Mouse (Mus musculus) layer of hippocampus, adult 11-12 months (tissue): ENCODE measurements at regions not wholly inside any gene's neighbourhood (a gene's known extent, or its start where the extent isn't known, plus 50 kb on each side); places are given as distances from the start of the nearest gene placed in this dataset.

ENCODE experiments used
- DNase-seq: peaks from one replicate; pipeline ENCODE4 v3.0.0; 2022; ENCODE audit warnings: low spot score

DNA sequence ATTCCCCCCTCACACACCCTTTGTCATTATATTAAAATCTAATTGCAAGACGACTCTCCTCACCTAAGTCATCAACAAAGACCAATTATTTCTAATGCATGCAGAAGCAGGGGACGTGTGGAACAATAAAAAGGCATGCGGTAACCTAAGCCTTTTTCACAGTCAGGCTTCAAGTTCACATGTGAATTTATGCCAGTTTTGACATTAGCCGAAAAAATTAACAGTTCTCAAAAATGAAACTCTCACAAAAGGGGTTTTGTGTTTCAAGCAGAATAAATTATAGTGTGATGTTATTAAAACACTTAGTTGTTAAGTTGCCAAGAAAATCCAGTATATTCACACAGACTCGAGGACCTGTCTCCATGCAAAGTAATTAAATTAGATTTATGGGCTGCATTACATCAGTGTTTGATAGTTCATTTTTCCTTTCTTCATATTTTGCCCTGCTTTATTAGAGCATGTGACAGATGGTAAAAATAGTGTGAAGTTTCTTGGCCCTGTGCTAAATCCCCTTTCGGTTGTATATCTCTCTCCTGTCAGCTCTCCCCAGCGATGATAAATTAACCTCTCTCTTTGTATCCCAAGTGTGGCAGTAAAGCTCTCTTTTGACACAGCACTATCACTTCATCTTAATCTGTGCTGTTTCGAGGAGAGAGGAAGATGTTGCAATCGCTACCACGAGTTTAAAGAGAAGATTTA is 287.5 kb upstream of the Zfp703 start:
- no peak for DNase-seq

GRCm38 (mm10) chr8:26690178-26690735 is 286.9 kb upstream of the Zfp703 start:
- DNase-seq: no peak

DNA sequence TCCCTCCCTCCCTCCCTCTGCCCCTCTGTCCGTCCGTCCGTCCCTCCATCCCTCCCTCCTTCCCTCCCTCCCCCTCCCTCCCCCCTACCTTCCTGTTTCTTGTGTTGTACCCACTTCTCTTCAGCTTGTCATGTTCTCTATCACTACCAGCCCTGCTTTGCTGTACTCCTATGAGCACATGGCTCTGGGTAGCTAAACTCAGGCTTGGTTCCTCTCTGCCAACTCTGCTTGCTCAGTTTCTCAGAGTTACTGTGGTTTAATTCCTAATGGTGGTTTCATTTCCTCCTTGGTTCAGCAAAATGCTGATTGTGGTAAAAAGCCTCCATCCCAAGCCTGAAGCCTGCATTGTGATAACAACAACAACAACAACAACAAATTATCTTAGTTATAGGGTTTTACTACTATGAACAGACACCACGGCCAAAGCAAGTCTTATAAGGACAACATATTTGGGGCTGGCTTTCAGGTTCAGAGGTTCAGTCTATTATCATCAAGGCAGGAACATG is 279.5 kb upstream of the Zfp703 start:
- peak; percentile 31 for DNase-seq

GRCm38 (mm10) chr8:26698580-26698979 is 278.5 kb upstream of the Zfp703 start:
- peak; percentile 52 for DNase-seq

DNA sequence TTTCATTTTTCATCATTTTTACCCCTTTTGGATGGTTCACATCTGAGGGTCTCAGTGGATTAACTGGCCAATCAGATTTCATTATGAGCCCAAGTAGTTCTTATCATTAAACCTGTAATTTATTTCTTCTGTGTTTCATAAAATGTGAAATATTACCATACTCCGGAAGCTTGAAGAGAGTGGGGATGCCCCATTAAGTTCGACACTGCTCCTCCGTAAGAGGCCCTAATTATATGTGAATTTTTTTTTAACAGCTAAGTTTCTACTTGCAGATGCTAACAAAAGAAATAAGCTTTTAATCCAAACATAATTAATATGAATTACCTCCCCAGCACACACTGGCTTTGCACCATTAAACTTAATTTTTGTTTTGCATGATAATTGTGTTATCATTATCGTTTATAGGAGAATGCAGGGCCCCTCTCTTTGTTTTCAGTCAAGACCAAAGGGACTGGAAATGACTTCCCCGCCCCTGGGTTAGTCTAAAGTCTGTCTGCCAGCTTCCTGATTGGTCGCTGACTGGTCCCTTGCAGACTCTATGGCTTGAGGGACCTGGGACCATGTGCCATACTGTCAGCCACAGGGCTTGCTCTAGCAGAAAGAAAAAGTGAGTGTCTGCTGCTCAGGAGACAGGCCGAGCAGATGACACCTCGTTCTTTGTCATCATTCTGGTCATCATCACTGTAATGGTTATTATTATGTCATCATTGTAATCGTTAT is 270.9 kb upstream of the Zfp703 start:
- no peak for DNase-seq

GRCm38 (mm10) chr8:26706768-26707156 is 270.4 kb upstream of the Zfp703 start:
- no peak for DNase-seq

- no peak for DNase-seq
Measured at GRCm38 (mm10) chr8:26713836-26714235, 263.3 kb upstream of the Zfp703 start.

DNA sequence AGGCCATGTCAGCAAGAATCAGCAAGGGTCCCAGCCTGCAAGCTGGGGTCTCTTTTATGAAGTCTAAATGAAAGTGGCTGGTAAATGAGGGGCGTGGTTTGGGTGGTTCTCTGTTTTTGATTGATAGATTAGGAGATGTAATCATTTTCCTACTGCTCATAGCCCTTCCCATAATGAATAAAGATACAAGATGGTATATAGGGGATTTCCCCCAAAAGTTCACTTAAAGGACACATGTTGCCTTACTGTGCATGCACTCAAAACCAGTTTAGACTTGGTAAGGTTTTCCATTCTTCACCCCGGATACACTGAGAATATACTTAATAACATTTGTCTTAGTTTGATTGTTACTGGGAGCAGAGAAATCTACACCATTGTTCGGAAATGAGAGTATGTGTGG is 262.4 kb upstream of the Zfp703 start:
- no peak for DNase-seq

DNA sequence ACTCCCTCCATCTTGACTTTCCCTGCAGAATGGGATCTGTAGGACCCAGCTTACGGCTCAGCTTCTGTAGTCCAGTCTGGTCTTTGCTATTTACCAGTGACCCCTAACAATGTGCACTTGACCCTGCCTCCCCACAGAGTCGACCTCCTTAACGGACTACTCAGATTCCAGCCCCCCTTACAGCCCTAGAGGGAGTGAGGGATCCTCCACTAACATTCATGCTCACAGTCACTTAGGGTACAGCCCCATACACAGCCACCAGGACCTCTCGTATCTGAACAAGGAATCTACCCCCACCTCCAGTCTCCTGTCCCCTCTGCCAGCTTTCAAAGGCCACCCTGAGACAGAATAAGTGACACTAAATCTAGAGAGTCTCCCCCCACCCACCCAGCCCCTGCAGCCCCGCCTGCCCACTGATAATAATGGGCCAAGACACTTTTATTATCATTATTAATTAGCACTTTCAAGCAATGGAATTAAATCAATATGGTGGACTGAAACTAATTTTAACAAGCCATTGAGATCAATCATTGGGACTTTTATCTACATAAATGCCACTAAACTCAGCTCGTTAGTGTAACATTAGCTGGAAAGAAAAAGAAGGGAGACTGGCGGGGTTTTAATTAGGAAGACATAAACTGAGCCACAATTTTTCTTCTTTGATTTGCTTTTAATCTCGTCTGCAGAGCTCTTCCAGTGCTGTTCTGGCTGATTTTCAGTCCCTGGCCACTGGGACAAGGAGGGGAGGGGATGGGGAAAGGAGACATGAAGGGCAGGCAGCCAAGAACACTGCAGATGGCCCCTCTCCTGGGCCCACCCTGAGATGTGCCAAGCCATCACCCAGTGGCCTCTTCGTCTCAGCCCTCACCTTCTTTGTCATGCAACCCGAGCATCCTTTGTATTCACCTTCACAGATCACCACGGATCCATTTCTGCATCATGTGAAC is 258.4 kb upstream of the Zfp703 start:
- no peak for DNase-seq

DNA sequence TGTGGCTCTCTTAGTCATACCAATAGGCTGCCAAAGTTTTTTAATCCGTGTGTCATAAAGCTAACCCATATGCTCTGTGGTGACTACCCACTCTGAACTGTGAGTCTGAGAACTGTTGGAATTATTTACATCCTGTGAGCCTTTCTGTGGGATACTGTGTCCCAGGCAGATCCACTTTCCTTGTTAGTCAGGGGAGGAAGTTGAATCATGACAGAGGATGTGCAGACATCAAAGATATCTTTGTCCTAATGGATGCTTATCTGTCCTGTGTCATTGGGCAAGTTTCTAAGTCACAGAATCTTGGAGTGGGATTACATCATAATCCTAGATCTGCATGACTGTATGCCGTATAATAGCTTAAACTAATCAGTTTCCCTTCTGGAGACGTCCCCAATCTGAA is 254.4 kb upstream of the Zfp703 start:
- peak; percentile 16 for DNase-seq

DNA sequence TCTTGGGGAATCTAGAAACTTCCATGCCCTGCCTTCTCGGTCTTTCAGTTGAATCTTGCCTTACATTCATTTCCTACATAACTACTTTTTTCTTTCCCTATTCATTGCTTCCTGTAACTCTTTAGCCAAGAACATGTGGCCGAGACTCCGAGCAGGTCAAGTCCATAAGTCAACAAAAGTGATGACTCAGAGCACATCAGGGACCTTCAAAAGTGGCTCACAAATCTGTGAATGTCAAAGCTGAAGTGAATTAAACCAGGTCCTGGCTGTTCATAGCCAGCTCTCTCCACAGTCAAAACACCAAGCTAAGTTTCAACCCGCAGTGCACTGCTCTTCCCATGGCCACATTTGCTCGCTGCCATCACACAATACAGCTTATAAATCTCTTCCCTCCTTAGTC is 252.5 kb upstream of the Zfp703 start:
- DNase-seq: no peak

DNA sequence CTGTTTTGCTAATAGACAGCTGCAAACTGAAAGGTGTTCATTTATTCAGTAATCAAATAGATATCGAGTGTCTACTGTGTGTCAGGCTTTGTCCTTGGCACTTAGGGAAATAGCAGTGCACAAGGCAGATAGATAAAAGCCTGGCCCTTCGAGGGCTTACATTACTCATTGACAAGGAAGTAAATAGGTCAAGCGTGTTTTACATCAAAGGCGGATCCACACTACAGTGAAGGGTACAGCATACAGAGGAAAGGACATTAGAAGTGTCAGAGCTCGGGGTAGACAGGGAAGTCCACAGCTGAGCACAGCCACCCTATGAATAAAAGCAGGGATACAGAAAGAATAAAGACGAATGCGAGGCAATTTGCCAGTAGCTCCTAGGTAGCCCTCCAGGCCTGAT is 251.6 kb upstream of the Zfp703 start:
- DNase-seq: no peak

- DNase-seq: no peak
Measured at GRCm38 (mm10) chr8:26729351-26729750, 247.8 kb upstream of the Zfp703 start.

DNA sequence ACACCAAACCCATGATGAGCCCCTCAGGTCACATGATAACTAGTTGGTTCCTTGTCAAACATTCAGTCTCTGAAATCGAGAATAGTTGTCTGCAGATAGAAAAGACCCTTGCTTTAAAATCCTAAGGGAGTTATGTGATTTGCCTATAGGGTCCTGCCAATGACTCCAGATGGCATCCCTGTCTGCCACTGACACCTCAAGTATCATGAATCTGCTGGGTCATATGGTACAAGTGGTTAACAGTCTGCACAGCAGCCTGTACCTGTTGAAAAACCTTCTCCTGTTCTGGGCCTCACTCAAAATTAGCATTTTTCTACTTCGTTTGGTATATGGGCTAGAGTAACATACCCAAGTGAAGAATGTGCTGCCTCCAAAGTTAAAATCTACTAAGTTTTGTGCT is 246.0 kb upstream of the Zfp703 start:
- DNase-seq: no peak

DNA sequence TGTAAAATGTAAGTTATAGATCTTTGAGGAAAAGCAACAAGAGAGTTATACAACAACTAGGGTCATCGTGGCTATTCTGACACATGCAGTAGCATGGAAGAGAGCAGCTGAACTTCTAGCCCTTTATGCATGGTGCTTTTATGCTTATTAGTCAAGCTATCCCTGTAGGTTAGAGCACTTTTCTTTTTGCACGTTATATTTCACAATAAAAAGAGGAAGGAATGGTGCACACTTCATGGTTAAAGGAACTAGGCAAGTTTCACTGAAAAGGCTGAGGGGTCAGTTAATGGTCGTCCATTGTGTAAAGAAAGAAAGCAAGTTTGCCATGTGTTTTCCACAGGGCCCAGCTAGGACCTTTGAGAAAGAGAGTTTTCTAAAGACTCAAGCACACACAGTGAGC is 232.7 kb upstream of the Zfp703 start:
- no peak for DNase-seq

DNA sequence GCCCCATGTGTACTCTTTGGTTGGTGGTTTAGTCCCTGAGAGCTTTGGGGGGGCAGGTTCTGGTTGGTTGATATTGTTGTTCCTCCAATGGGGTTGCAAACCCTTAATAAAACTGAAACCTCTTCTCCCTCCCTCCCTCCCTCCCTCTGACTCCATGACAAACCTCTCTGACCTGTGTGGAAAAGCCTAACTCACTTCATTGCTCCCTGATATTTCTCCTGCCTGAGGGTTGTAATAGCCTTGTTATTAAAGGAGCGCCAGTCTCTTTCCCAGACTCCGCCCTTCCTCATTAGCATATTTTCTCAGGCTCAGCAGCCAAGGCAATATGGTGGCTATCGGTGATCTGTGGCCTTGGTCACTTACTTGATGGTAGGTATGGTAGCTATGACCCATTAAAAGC is 230.3 kb upstream of the Zfp703 start:
- no peak for DNase-seq

GRCm38 (mm10) chr8:26747241-26747972 is 229.7 kb upstream of the Zfp703 start:
- no peak for DNase-seq

GRCm38 (mm10) chr8:26748161-26748971 is 228.8 kb upstream of the Zfp703 start:
- DNase-seq: no peak

- DNase-seq: no peak
Measured at GRCm38 (mm10) chr8:26748972-26749291, 228.2 kb upstream of the Zfp703 start.

DNA sequence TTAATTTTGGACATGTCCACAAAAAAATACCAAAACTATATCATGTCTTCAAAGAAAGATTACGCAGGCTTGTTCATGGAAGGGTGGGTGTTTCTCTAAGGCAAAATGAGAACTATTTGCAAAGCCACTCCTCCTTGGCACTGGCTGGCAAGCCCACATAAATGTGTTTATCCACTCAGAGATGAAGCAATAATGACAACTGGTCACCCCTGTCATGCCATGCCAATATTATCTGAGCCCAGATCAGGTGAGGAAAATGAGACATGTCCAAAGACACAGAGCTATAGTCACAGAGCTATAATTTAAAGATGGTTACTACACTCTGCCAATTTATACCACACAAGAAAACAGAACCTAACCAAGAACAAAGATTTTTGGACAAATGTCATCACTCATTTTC is 227.0 kb upstream of the Zfp703 start:
- no peak for DNase-seq

- no peak for DNase-seq
Measured at GRCm38 (mm10) chr8:26751651-26752050, 225.5 kb upstream of the Zfp703 start.
